Mouse (Mus musculus) stomach, postnatal 0 days (tissue): ENCODE data around the gene Syne3.

Experiments
- CTCF ChIP-seq: IDR thresholded peaks from 2 replicates; pipeline ENCODE4 v1.5.1; 2016; ENCODE audit warnings: antibody characterized with exemption, low read depth, mild to moderate bottlenecking, moderate library complexity
- EP300 ChIP-seq: optimal IDR thresholded peaks from 2 replicates; pipeline ENCODE3; 2016; ENCODE audit warnings: antibody characterized with exemption

GRCm38 (mm10) chr12:105055308-105055707, 45.7 kb upstream of the Syne3 start:
- TF ChIP-seq CTCF (no peak), EP300 (no peak)
